Mouse (Mus musculus): Measurements from ENCODE around the gene Specc1. TPM values are rescaled to one million over a fixed set of nuclear protein-coding genes. Genes with fewer than 3 reads are reported as not detected.
A peak's percentile ranks its signal among the peaks of the same experiment; 100 is the strongest.

Specc1 gene
- polyA plus RNA-seq, 1 experiment: 65.0 TPM

DNA sequence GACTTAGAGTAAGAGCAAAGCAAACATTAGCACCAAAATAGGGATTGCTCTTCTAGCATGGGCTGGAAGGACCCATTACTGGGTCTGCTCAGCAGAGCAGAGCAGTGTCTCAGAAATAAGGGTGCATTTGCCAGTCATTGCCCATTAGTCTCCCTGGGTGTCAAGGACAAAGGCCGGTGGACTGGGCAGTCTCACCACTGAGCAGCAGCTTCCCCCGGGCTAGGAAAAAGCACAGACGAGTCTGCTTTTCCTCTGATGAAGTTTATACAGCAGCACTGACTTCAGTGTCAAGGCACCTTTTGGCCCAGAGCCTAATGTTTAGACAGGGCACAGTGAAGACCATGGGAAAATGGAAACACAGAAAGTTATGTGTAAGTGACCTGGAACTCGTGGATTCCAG is 253.3 kb downstream of the Specc1 start:
- Histone ChIP-seq H3K4me1 (ENCODE audit: control insufficient read depth, insufficient read depth, low read length) (peaks cover 7% of the 10 kb centered on the region), H3K4me3 (ENCODE audit: insufficient read depth, low read length) (no peak overlapping the region), H3K27ac (ENCODE audit: insufficient read depth, low read depth, low read length) (peak overlapping the region; percentile 74)
- no peak for TF ChIP-seq CTCF (IDR thresholded peaks at IDR 0.05; ENCODE audit: low read depth, low read length)
- no peak for TF ChIP-seq POLR2A (IDR thresholded peaks at IDR 0.05; ENCODE audit: borderline replicate concordance, low read depth, low read length)

- TF ChIP-seq POLR2A (IDR thresholded peaks at IDR 0.05; ENCODE audit: borderline replicate concordance, low read depth, low read length) (no peak), CTCF (IDR thresholded peaks at IDR 0.05; ENCODE audit: low read depth, low read length) (no peak)
- Histone ChIP-seq H3K4me1 (ENCODE audit: control insufficient read depth, insufficient read depth, low read length) (peaks cover 17% of the 10 kb centered on the region), H3K4me3 (ENCODE audit: insufficient read depth, low read length) (no peak overlapping the region), H3K27ac (ENCODE audit: insufficient read depth, low read depth, low read length) (no peak overlapping the region)
Observed at GRCm38 (mm10) chr11:62213384-62213989, 256.9 kb downstream of the Specc1 start.

GRCm38 (mm10) chr11:62215107-62215506 is 258.5 kb downstream of the Specc1 start:
- H3K27ac ChIP-seq (ENCODE audit: insufficient read depth, low read depth, low read length): no peak overlapping the region
- H3K4me1 ChIP-seq (ENCODE audit: control insufficient read depth, insufficient read depth, low read length): peaks cover 16% of the 10 kb centered on the region
- TF ChIP-seq CTCF (IDR thresholded peaks at IDR 0.05; ENCODE audit: low read depth, low read length): no peak
- no peak for TF ChIP-seq POLR2A (IDR thresholded peaks at IDR 0.05; ENCODE audit: borderline replicate concordance, low read depth, low read length)
- H3K4me3 ChIP-seq (ENCODE audit: insufficient read depth, low read length): no peak overlapping the region

DNA sequence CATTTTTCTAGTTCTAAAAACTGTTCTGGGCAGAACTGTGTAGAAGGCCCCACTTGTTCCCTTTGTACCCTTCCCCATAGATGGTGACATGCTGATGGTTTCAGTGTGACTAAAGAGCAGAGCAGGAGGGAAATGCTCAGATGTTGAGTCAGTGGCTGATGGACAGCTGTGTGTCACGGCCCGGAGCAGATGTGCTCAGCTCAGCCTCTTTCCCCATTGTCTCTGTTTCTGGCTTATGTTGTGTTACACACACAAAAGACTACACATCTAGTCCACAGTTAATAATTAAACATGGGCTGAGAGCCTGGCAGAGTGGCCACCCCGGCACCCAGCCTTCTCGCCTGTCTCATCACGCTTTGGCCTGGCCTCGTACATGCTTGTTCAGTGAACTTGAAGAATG is 261.2 kb downstream of the Specc1 start:
- H3K4me3 ChIP-seq (ENCODE audit: insufficient read depth, low read length): no peak overlapping the region
- peak overlapping the region; percentile 4; the same call in 1 of the 2 replicates for H3K27ac ChIP-seq (ENCODE audit: insufficient read depth, low read depth, low read length)
- no peak for TF ChIP-seq POLR2A (IDR thresholded peaks at IDR 0.05; ENCODE audit: borderline replicate concordance, low read depth, low read length)
- TF ChIP-seq CTCF (IDR thresholded peaks at IDR 0.05; ENCODE audit: low read depth, low read length): no peak
- peaks cover 36% of the 10 kb centered on the region for H3K4me1 ChIP-seq (ENCODE audit: control insufficient read depth, insufficient read depth, low read length)

DNA sequence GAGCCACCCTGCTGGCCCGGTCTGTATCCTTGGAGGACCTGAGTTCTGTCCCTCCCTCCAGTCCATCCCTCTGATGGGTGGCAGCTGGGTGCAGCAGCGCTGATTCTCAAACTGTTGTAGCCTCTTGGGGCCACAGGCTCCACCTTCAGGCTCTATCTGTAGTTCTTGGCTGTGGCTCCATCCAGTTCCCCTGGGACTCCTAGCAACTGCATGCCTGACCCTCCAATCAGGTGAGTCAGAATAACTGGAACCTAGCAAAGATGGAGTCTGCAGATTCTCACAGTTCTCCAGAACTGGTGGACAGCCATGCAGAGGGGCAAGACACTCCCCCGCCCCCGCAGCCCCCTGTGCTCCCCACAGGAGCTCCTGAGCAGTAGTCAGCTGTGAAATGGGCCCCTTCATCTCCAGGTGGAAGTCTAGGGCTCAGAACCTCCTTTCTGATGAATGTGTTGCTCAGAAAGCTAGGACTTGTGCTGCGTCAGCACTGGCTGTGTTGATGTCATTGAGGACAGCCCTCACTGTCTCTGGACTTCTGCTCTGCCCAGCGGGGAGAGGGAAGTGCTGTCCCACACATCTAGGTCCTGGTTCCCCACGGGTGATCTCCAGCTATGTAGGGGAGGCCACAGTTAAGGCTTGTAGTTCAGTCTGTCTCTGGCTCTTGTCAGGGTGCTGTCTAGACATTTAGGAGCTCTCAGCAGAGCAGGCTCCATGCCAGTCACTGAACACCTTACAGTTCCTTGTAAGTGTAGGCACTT is 264.4 kb downstream of the Specc1 start:
- H3K4me1 ChIP-seq (ENCODE audit: control insufficient read depth, insufficient read depth, low read length): peaks cover 56% of the 10 kb centered on the region
- TF ChIP-seq CTCF (IDR thresholded peaks at IDR 0.05; ENCODE audit: low read depth, low read length) (0 out of 2 replicates have a peak, but pooled peaks have one; percentile 16), POLR2A (IDR thresholded peaks at IDR 0.05; ENCODE audit: borderline replicate concordance, low read depth, low read length) (no peak)
- no peak overlapping the region for H3K4me3 ChIP-seq (ENCODE audit: insufficient read depth, low read length)
- H3K27ac ChIP-seq (ENCODE audit: insufficient read depth, low read depth, low read length): peak overlapping the region; percentile 26

DNA sequence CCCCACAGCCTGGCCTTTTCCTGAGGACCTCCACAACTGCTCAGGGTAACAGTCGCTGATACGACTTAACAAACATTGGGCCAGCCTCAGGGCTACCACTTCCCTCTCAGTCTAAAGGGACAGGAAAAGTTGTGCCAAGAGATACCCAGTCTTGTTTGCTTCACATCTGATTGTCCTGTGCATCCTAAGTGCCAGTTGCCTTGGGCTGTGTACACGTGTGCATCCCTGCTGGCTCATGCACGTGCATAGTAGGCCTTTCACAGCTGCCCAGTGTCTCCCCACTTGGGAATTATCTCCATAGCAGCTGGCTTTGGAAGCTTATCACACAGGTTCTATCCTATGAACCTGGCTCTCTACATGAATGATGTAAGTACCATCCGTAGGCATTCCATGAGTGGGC is 266.9 kb downstream of the Specc1 start:
- peaks cover 48% of the 10 kb centered on the region for H3K4me1 ChIP-seq (ENCODE audit: control insufficient read depth, insufficient read depth, low read length)
- TF ChIP-seq POLR2A (IDR thresholded peaks at IDR 0.05; ENCODE audit: borderline replicate concordance, low read depth, low read length) (no peak), CTCF (IDR thresholded peaks at IDR 0.05; ENCODE audit: low read depth, low read length) (no peak)
- H3K27ac ChIP-seq (ENCODE audit: insufficient read depth, low read depth, low read length): peak overlapping the region; percentile 5; the same call in 1 of the 2 replicates
- H3K4me3 ChIP-seq (ENCODE audit: insufficient read depth, low read length): 0 out of 2 replicates have a peak overlapping the region, but pooled peaks have one; percentile 12

DNA sequence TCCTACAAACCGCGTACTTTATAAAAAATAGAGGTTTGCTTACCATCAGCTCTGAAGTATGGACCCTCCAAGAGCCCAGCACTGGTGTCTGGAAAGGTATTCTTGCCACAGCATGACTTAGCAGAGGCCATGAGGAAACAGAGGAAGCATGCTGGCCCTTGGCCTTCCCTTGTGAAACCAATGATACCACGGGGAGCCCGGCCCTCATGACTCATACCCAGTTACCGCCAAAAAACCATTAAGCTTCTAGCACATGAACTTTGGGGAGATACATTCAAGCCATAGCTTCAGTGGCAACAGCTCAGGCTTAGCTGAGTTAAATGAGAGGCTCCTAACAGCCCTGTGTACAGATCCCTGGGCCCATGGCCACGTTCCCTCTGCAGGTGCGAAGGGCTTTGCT is 267.4 kb downstream of the Specc1 start:
- H3K27ac ChIP-seq (ENCODE audit: insufficient read depth, low read depth, low read length): peak overlapping the region; percentile 5
- peaks cover 42% of the 10 kb centered on the region for H3K4me1 ChIP-seq (ENCODE audit: control insufficient read depth, insufficient read depth, low read length)
- TF ChIP-seq POLR2A (IDR thresholded peaks at IDR 0.05; ENCODE audit: borderline replicate concordance, low read depth, low read length) (no peak), CTCF (IDR thresholded peaks at IDR 0.05; ENCODE audit: low read depth, low read length) (no peak)
- no peak overlapping the region for H3K4me3 ChIP-seq (ENCODE audit: insufficient read depth, low read length)

DNA sequence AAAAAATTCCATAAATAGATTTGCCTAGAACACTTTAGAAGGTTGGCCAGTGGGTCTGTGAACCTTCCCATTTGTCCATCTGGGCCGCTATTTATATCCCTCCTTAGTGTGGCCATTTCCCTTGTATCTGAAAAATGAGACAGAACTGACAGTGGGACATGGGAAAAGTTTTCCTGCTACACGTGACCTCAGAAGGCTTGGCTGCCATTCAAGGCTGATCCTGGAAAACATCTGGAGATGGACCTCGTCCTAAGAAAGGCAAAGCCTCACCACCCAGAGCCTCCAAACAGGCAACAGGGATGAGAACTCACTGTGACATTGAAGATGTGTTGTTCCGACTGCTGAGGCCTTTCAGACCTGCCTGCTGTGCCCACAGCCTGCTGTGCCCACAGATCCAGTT is 268.2 kb downstream of the Specc1 start:
- Histone ChIP-seq H3K4me3 (ENCODE audit: insufficient read depth, low read length) (no peak overlapping the region), H3K27ac (ENCODE audit: insufficient read depth, low read depth, low read length) (no peak overlapping the region), H3K4me1 (ENCODE audit: control insufficient read depth, insufficient read depth, low read length) (peaks cover 40% of the 10 kb centered on the region)
- TF ChIP-seq CTCF (IDR thresholded peaks at IDR 0.05; ENCODE audit: low read depth, low read length) (no peak), POLR2A (IDR thresholded peaks at IDR 0.05; ENCODE audit: borderline replicate concordance, low read depth, low read length) (no peak)

DNA sequence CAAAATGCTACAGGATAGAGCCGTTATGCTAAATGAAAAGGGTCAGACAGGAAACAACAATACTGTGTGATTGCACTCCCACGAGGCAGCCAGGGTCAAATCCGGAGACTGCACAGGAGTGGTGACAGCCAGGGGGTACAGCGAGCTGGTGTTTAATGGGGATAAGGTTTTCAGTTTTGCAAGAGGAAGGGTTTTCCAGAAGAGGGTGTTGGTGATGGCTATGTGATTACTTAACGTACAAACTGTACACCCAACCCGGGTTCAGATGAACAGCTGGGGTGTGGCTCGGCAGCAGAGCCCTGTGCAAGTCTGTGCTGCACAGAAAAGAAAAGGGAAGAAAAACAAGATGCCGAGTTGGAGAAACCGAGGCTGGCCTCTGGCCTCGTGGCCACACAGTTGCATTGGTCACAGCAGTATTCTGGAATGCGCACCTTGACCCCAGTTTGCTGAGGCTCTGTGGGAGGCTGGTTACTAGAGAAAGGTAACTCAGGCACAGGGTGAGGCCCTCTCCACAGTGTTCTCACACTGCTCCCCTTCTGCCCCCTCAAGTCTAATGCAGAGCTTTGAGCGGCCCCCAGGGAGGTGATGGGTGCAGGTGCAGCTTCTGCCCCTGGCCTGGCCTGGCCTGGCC is 284.2 kb downstream of the Specc1 start:
- Histone ChIP-seq H3K4me1 (ENCODE audit: control insufficient read depth, insufficient read depth, low read length) (no peaks in the 10 kb centered on the region), H3K4me3 (ENCODE audit: insufficient read depth, low read length) (no peak overlapping the region), H3K27ac (ENCODE audit: insufficient read depth, low read depth, low read length) (no peak overlapping the region)
- TF ChIP-seq POLR2A (IDR thresholded peaks at IDR 0.05; ENCODE audit: borderline replicate concordance, low read depth, low read length) (no peak), CTCF (IDR thresholded peaks at IDR 0.05; ENCODE audit: low read depth, low read length) (no peak)

GRCm38 (mm10) chr11:62243871-62244270 is 287.3 kb downstream of the Specc1 start:
- TF ChIP-seq CTCF (IDR thresholded peaks at IDR 0.05; ENCODE audit: low read depth, low read length): no peak
- TF ChIP-seq POLR2A (IDR thresholded peaks at IDR 0.05; ENCODE audit: borderline replicate concordance, low read depth, low read length): no peak
- Histone ChIP-seq H3K4me3 (ENCODE audit: insufficient read depth, low read length) (no peak overlapping the region), H3K4me1 (ENCODE audit: control insufficient read depth, insufficient read depth, low read length) (no peaks in the 10 kb centered on the region), H3K27ac (ENCODE audit: insufficient read depth, low read depth, low read length) (no peak overlapping the region)
